Mouse (Mus musculus) limb, embryonic 13.5 days (tissue): ENCODE measurements around the gene Ntn5. TPM values are rescaled to one million over a fixed set of nuclear protein-coding genes. Genes with fewer than 3 reads are reported as not detected.

Experiments used
- ATAC-seq: fragments of 200-750 bp; cut with Nextera tagmentation; 2 replicates; pipeline ENCODE4 v1.8.0; 2017; ENCODE audit warnings: low read depth, moderate number of reproducible peaks, moderate TSS enrichment; ENCODE audit not compliant: low FRiP score
- H3K27ac ChIP-seq: fragments of 300-500 bp; sonication (generic); 2 replicates; pipeline ENCODE4 v1.5.1; 2015; ENCODE audit warnings: inconsistent platforms, mild to moderate bottlenecking, moderate library complexity
- H3K27me3 ChIP-seq: fragments of 300-500 bp; sonication (generic); 2 replicates; pipeline ENCODE4 v1.6.1; 2015; ENCODE audit warnings: mild to moderate bottlenecking, inconsistent platforms
- H3K36me3 ChIP-seq: fragments of 300-500 bp; sonication (generic); 2 replicates; pipeline ENCODE4 v1.6.1; 2015; ENCODE audit warnings: inconsistent platforms, mild to moderate bottlenecking, moderate library complexity
- H3K4me1 ChIP-seq: fragments of 300-500 bp; sonication (generic); 2 replicates; pipeline ENCODE4 v1.6.1; 2015; ENCODE audit warnings: inconsistent platforms
- H3K4me2 ChIP-seq: fragments of 300-500 bp; sonication (generic); replicated peaks from 2 replicates; pipeline ENCODE4 v1.6.1; 2015; ENCODE audit warnings: inconsistent platforms, mild to moderate bottlenecking, moderate library complexity
- H3K4me3 ChIP-seq: fragments of 300-500 bp; sonication (generic); 2 replicates; pipeline ENCODE4 v1.5.1; 2015; ENCODE audit warnings: moderate library complexity, mild to moderate bottlenecking, inconsistent platforms
- H3K9ac ChIP-seq: fragments of 300-500 bp; sonication (generic); 2 replicates; pipeline ENCODE4 v1.6.1; 2015; ENCODE audit warnings: mild to moderate bottlenecking, inconsistent platforms
- H3K9me3 ChIP-seq: fragments of 300-500 bp; sonication (generic); 2 replicates; pipeline ENCODE4 v1.6.1; 2016; ENCODE audit warnings: inconsistent platforms
- WGBS: fragments of 180-500 bp; shearing (Covaris S2); methylation state at CpG from one replicate; pipeline ENCODE4 v1.1.7; 2015; 5-methylcytosine and 5-hydroxymethylcytosine counted together
- polyA plus RNA-seq: library from polyadenylated mRNA; unstranded; fragments of >200 nt; fragmentation: Nextera tagmentation; extraction: Ambion mirVana; gene quantifications from 2 replicates; pipeline ENCODE4 v1.2.1, GENCODE M21; 2015

Ntn5 gene
- polyA plus RNA-seq, 1 experiment from 2014 or later, result 0.23 TPM

- H3K27ac ChIP-seq, result no peak overlapping the region
- H3K4me1 ChIP-seq, result peaks cover 25% of the 10 kb centered on the region
- H3K4me3 ChIP-seq, result no peak overlapping the region
- H3K36me3 ChIP-seq, result no peaks in the 10 kb centered on the region
- H3K27me3 ChIP-seq, result no peaks in the 10 kb centered on the region
- H3K9ac ChIP-seq, result no peak overlapping the region
- no peak for ATAC-seq
- no peak overlapping the region for H3K4me2 ChIP-seq
- 84% methylated on average over 3 of the region's 3 CpGs for WGBS
- no peaks in the 10 kb centered on the region for H3K9me3 ChIP-seq
Measured at GRCm38 (mm10) chr7:45686841-45687240, 3.0 kb downstream of the Ntn5 start.

GRCm38 (mm10) chr7:45689099-45689498 is 5.3 kb downstream of the Ntn5 start:
- Histone ChIP-seq H3K4me1 (peaks cover 18% of the 10 kb centered on the region), H3K27me3 (no peaks in the 10 kb centered on the region), H3K4me3 (no peak overlapping the region), H3K27ac (no peak overlapping the region), H3K36me3 (no peaks in the 10 kb centered on the region), H3K9ac (no peak overlapping the region), H3K4me2 (no peak overlapping the region), H3K9me3 (no peaks in the 10 kb centered on the region)
- WGBS, result 54% methylated on average over 6 of the region's 6 CpGs
- ATAC-seq, result no peak

DNA sequence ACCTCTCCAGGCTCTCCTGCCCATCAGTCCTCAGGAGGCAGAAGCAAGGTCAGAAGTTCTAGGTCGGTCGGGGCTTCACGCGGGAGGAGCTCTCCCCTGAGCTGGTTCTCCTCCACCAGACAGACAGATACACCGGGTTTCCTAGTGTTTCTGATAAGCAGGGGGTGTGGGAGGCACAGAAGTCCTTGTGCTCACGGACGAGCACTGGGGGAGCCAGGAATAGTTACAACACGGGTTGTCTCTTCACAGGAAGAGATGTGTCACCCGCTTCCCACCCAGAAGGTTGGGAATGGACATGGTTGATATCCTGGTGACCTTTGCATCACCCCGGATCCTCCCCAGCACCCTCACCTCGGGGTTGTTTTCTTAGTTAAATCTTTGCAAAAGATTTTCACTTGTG is 6.0 kb downstream of the Ntn5 start:
- Histone ChIP-seq H3K4me3 (no peak overlapping the region), H3K9me3 (no peaks in the 10 kb centered on the region), H3K9ac (no peak overlapping the region), H3K4me2 (no peak overlapping the region), H3K27ac (no peak overlapping the region), H3K27me3 (no peaks in the 10 kb centered on the region), H3K4me1 (peaks cover 21% of the 10 kb centered on the region), H3K36me3 (no peaks in the 10 kb centered on the region)
- 75% methylated on average over 11 of the region's 11 CpGs for WGBS
- no peak for ATAC-seq

- H3K9ac ChIP-seq, result no peak overlapping the region
- no peak overlapping the region for H3K4me3 ChIP-seq
- peaks cover 9% of the 10 kb centered on the region; the same call in 1 of the 2 replicates for H3K4me1 ChIP-seq
- no peak overlapping the region for H3K27ac ChIP-seq
- H3K9me3 ChIP-seq, result no peaks in the 10 kb centered on the region
- no peak overlapping the region for H3K4me2 ChIP-seq
- no peaks in the 10 kb centered on the region for H3K27me3 ChIP-seq
- 75% methylated on average over 2 of the region's 2 CpGs for WGBS
- H3K36me3 ChIP-seq, result no peaks in the 10 kb centered on the region
- ATAC-seq, result no peak
Measured at GRCm38 (mm10) chr7:45692364-45692763, 8.5 kb downstream of the Ntn5 start.

DNA sequence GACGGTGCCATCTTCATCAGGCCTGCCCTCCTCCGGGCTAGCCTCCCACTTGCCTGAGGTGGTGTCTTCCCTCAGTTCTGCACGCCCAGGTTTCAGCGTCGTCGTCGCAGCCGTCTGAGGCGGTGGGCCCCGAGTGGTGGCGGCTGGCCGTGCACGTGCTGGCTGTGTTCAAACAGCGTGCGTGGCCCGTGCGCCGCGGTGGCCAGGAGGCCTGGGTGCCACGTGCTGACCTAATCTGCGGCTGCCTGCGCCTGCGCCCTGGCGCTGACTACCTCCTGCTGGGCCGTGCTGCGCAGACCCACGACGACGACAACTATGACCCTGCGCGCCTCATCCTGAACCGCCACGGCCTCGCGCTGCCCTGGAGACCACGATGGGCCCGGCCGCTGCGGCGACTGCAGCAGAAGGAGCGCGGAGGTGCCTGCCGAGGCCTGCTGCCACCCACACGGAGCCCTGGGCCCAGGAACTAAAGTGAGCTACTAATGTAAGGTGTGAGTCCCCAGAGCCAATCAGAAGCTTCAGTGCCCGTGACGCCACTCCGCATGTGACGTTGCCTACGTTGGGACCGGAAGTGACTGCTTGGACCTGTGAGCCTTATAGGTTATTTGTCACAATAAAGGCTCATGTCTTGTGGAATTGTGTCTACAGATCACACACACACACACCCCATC is 10.2 kb downstream of the Ntn5 start, which contains the start of gene Sec1:
Gene Sec1 (minus strand): TSS at position 482 of the 671 bp plus-strand sequence.
- Histone ChIP-seq H3K4me3 (no peak within 1 kb of the TSS), H3K9me3 (no peaks in the 10 kb centered on the region), H3K9ac (no peak within 1 kb of the TSS), H3K4me1 (peaks cover 9% of the 10 kb centered on the region; the same call in 1 of the 2 replicates), H3K27ac (peak within 1 kb of the TSS; percentile 44; the same call in 1 of the 2 replicates), H3K27me3 (peaks cover 14% of the 10 kb centered on the region), H3K4me2 (no peak within 1 kb of the TSS), H3K36me3 (no peaks in the 10 kb centered on the region)
- WGBS, result 90% methylated on average over 50 of the region's 50 CpGs
- ATAC-seq, result no peak

DNA sequence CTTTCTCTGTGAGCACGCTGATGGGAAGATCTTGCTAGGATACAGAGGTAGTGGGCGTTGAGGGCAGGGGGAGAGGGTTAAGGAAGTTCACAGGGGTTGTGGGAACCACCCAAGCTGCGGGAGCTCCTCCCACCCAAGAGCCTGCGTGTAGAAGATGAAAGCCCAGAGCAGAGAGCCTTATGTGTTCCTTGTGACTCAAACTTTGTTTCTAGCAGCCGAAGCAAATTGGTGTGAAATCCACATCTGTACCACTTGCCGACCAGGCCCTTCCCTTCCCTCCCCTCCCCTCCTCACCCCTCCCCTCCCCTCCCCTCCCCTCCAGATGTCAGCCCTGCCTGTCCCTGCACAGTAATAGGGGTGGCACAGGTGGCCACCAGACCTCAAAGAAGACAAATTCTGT is 11.3 kb downstream of the Ntn5 start:
- WGBS, result 6% methylated on average over 6 of the region's 6 CpGs
- Histone ChIP-seq H3K4me3 (no peak overlapping the region), H3K27me3 (peaks cover 24% of the 10 kb centered on the region), H3K4me2 (no peak overlapping the region), H3K27ac (peak overlapping the region; percentile 44; the same call in 1 of the 2 replicates), H3K4me1 (peaks cover 16% of the 10 kb centered on the region), H3K36me3 (no peaks in the 10 kb centered on the region), H3K9ac (no peak overlapping the region), H3K9me3 (no peaks in the 10 kb centered on the region)
- ATAC-seq, result no peak; the same call in 1 of the 2 replicates

- H3K27me3 ChIP-seq, result peaks cover 30% of the 10 kb centered on the region
- 76% methylated on average over 7 of the region's 7 CpGs for whole genome bisulfite sequencing
Measured at GRCm38 (mm10) chr7:45697894-45698293, 14.1 kb downstream of the Ntn5 start.

DNA sequence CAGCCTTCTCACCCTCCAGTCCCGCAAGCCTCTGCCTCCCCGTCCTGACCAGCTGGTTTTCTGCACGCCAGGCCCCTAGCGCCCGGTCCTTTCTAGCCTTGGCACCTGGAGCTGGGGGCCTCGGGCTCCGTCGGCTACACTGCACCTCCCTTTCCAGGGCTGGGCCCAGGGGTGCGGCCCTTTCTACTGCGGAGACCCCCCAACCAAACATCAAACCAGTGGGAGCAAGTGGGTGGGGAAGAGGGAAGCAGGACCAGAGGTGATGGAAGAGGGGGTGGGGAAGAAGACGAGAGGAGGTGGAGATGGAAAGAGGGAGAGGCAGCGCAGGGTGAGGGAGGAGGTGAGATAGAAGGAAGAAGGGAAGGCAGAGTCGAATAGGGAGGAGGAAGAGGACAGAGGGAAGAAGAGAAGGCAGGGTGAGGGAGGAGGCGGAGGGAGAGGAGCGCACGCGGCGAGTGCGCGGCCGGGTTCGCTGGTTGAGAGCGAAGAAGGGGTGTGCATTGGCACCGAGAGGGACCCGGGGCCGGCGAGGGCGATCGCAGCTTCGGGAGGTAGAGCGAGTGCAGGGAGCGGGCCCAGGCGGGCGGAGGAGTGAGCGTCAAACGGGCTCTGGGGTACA is 15.8 kb downstream of the Ntn5 start, which contains the start of gene Car11:
Gene Car11 (plus strand): TSS at position 321 of the 619 bp plus-strand sequence.
- H3K36me3 ChIP-seq, result no peaks in the 10 kb centered on the region
- ATAC-seq, result no peak
- H3K9ac ChIP-seq, result peak within 1 kb of the TSS; percentile 74
- H3K4me2 ChIP-seq, result peak within 1 kb of the TSS; percentile 91
- peaks cover 37% of the 10 kb centered on the region for H3K4me1 ChIP-seq
- H3K27ac ChIP-seq, result no peak within 1 kb of the TSS
- H3K4me3 ChIP-seq, result peak within 1 kb of the TSS; percentile 50
- peaks cover 30% of the 10 kb centered on the region for H3K27me3 ChIP-seq
- WGBS, result 2% methylated on average over 36 of the region's 36 CpGs
- H3K9me3 ChIP-seq, result no peaks in the 10 kb centered on the region

More at GRCm38 (mm10) chr7:45697894-45698293, 14.1 kb downstream of the Ntn5 start:
- ATAC-seq, result no peak
- no peak overlapping the region for H3K4me2 ChIP-seq
- no peaks in the 10 kb centered on the region for H3K36me3 ChIP-seq
- no peak overlapping the region for H3K4me3 ChIP-seq
- no peak overlapping the region for H3K27ac ChIP-seq
- no peak overlapping the region for H3K9ac ChIP-seq
- H3K9me3 ChIP-seq, result no peaks in the 10 kb centered on the region
- peaks cover 31% of the 10 kb centered on the region for H3K4me1 ChIP-seq

DNA sequence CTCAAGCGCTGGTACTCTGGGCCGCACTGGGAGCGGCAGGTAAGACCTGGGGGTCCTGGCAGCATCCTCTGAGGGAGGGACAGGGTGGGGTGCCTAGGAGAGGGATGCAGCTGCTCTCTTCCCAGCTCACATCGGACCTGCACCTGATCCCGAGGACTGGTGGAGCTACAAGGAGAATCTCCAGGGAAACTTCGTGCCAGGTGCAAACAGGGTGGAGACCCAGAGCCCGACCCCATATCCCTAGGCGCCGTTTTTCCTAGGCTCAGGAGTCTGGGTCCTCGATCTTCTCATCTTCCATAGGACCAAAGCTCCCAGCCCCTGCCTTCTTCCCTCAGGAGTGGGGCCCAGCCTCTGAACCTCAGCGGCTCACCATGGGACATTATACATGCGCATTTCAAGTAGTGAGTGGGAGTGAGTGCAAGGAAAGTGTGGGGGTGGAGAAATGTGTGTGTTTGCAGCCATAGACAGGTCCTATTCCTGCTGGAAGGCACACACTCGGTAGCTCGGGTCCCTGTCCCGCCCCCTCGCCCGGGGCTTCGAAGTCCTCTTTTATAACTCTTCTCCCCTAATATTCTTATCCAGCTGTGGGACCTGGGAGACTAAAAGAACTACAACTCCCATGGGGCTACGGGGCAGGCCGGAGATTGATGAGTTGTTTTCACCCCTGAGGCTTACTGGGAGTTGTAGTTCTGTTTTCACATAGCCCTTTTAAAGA is 16.6 kb downstream of the Ntn5 start:
- Histone ChIP-seq H3K36me3 (no peaks in the 10 kb centered on the region), H3K27me3 (peaks cover 30% of the 10 kb centered on the region), H3K9me3 (no peaks in the 10 kb centered on the region), H3K4me3 (peak overlapping the region; percentile 50), H3K27ac (no peak overlapping the region), H3K4me2 (peak overlapping the region; percentile 91), H3K9ac (peak overlapping the region; percentile 74), H3K4me1 (peaks cover 36% of the 10 kb centered on the region)
- under 1% methylated on average over 20 of the region's 20 CpGs for WGBS
- no peak for ATAC-seq

DNA sequence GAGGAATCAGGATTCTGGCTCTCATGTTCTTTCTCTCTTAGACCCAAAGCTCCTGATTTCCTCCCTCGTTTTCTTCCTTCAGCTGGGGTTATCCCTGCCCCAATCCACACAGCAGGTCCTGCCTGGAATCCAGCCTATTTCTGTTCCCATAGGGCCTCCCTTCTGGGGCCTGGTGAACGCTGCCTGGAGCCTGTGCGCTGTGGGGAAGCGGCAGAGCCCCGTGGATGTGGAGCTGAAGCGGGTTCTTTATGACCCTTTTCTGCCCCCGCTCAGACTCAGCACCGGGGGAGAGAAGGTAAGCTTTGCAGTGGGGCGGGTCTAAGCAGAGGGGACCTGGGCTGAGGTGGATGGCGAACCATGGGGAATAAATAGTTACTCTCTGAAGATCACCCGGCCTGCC is 17.2 kb downstream of the Ntn5 start:
- H3K9me3 ChIP-seq, result no peaks in the 10 kb centered on the region
- no peaks in the 10 kb centered on the region for H3K36me3 ChIP-seq
- H3K4me1 ChIP-seq, result peaks cover 42% of the 10 kb centered on the region
- H3K4me3 ChIP-seq, result peak overlapping the region; percentile 50
- H3K27me3 ChIP-seq, result peaks cover 30% of the 10 kb centered on the region
- H3K9ac ChIP-seq, result peak overlapping the region; percentile 57
- no peak for ATAC-seq
- H3K4me2 ChIP-seq, result peak overlapping the region; percentile 91
- WGBS, result 24% methylated on average over 11 of the region's 11 CpGs
- H3K27ac ChIP-seq, result peak overlapping the region; percentile 33; the same call in 1 of the 2 replicates

DNA sequence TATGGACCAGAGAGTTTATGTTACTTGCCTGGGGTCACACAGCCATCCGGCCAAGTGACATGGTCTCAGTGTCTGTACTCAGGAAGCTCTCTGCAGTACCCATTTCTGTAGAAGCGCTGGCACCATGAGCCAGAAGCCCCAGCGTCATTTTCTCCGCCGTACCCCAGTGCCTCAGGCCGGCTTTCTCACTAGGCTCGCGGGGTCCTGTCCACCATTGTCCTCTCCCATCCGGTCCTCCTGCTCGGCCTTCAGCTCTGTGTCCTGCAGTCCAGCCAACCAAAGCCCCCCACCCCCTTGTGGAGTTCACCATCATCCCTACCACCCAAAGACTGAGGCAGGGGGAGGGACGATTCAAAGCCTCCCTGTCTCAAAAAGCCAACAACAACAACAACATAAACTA is 17.8 kb downstream of the Ntn5 start:
- H3K4me1 ChIP-seq, result peaks cover 47% of the 10 kb centered on the region
- H3K27ac ChIP-seq, result no peak overlapping the region
- H3K4me3 ChIP-seq, result peak overlapping the region; percentile 50; the same call in 1 of the 2 replicates
- H3K27me3 ChIP-seq, result peaks cover 30% of the 10 kb centered on the region
- no peaks in the 10 kb centered on the region for H3K36me3 ChIP-seq
- H3K9ac ChIP-seq, result no peak overlapping the region
- ATAC-seq, result no peak
- peak overlapping the region; percentile 91 for H3K4me2 ChIP-seq
- 85% methylated on average over 11 of the region's 11 CpGs for WGBS
- no peaks in the 10 kb centered on the region for H3K9me3 ChIP-seq

DNA sequence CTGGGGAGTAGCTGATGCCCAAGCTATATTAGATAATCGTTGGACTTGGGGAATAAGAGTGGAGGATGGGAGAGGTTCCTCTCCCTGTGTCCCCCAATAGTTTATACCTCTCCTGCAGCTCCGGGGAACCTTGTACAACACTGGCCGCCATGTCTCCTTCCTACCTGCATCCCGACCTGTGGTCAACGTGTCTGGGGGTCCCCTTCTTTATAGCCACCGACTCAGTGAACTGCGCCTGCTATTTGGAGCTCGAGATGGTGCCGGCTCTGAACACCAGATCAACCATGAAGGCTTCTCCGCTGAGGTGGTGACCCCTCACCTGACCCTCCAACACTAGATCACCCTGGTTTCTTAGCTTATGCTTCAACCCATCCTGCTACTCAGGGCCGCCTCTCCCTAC is 18.5 kb downstream of the Ntn5 start:
- no peak for ATAC-seq
- H3K4me1 ChIP-seq, result peaks cover 53% of the 10 kb centered on the region
- 89% methylated on average over 11 of the region's 11 CpGs for WGBS
- H3K27ac ChIP-seq, result no peak overlapping the region
- H3K4me2 ChIP-seq, result no peak overlapping the region
- no peak overlapping the region for H3K9ac ChIP-seq
- H3K9me3 ChIP-seq, result no peaks in the 10 kb centered on the region
- peaks cover 30% of the 10 kb centered on the region for H3K27me3 ChIP-seq
- no peaks in the 10 kb centered on the region for H3K36me3 ChIP-seq
- H3K4me3 ChIP-seq, result no peak overlapping the region
